Mouse (Mus musculus): ENCODE measurements around the gene Pttg1ip. TPM values are rescaled to one million over a fixed set of nuclear protein-coding genes. Genes with fewer than 3 reads are reported as not detected.

The Pttg1ip gene
- total and polyA plus RNA-seq, 3 experiments: 165 to 202 (median 174) TPM

GRCm38 (mm10) chr10:77569481-77569880, 12.0 kb upstream of the Pttg1ip start:
- no peak for DNase-seq

GRCm38 (mm10) chr10:77569973-77570658, 11.4 kb upstream of the Pttg1ip start:
- no peak for DNase-seq

- DNase-seq: no peak
These were observed 9.3 kb upstream of the Pttg1ip start for GRCm38 (mm10) chr10:77572225-77572624.

GRCm38 (mm10) chr10:77573162-77573561, 8.4 kb upstream of the Pttg1ip start:
- no peak for DNase-seq

- DNase-seq: no peak
These were observed 1.2 kb upstream of the Pttg1ip start for GRCm38 (mm10) chr10:77580027-77580920.

GRCm38 (mm10) chr10:77581023-77581407, 505 bp upstream of the Pttg1ip start:
- DNase-seq: no peak

GRCm38 (mm10) chr10:77582285-77582618, 732 bp downstream of the Pttg1ip start:
- no peak for DNase-seq

- peak; percentile 56 for DNase-seq
These were observed 2.4 kb downstream of the Pttg1ip start for GRCm38 (mm10) chr10:77583795-77584422.

- no peak for DNase-seq
These were observed 5.1 kb downstream of the Pttg1ip start for GRCm38 (mm10) chr10:77586637-77587036.

- peak; percentile 59 for DNase-seq
These were observed 5.7 kb downstream of the Pttg1ip start for GRCm38 (mm10) chr10:77587091-77587775.

GRCm38 (mm10) chr10:77588036-77588435, 6.5 kb downstream of the Pttg1ip start:
- no peak for DNase-seq

GRCm38 (mm10) chr10:77589117-77589516, 7.6 kb downstream of the Pttg1ip start:
- DNase-seq: no peak

- DNase-seq: no peak
These were observed 8.2 kb downstream of the Pttg1ip start for GRCm38 (mm10) chr10:77589749-77590148.

GRCm38 (mm10) chr10:77590812-77591211, 9.3 kb downstream of the Pttg1ip start:
- peak; percentile 49 for DNase-seq

- DNase-seq: no peak
These were observed 10.0 kb downstream of the Pttg1ip start for GRCm38 (mm10) chr10:77591546-77591945.

- DNase-seq: no peak
These were observed 14.5 kb downstream of the Pttg1ip start for GRCm38 (mm10) chr10:77596060-77596459.

- no peak for DNase-seq
These were observed 21.5 kb downstream of the Pttg1ip start for GRCm38 (mm10) chr10:77603021-77603420.

GRCm38 (mm10) chr10:77604111-77604510, 22.6 kb downstream of the Pttg1ip start:
- no peak for DNase-seq

GRCm38 (mm10) chr10:77604958-77605357, 23.4 kb downstream of the Pttg1ip start:
- no peak for DNase-seq

GRCm38 (mm10) chr10:77605368-77605767, 23.8 kb downstream of the Pttg1ip start:
- no peak for DNase-seq

- peak; percentile 99 for DNase-seq
These were observed 24.6 kb downstream of the Pttg1ip start, which contains the start of the genes Sumo3 and Gm49325 for GRCm38 (mm10) chr10:77605908-77606826. Gene Sumo3 (plus strand): TSS chr10:77606097. Gene Gm49325 (plus strand): TSS chr10:77606197.

Measured in adrenal gland, adult 2 months (tissue).